8 mouse cellular contexts compared by ENCODE assay signal in genomic region chr12:21286243-21286622, GRCm38 (mm10). TPM values are rescaled to one million over a fixed set of nuclear protein-coding genes. Genes with fewer than 3 reads are reported as not detected.
DNase-seq lines count a peak whose midpoint lies in the region; ATAC-seq and TF ChIP-seq lines count a peak whose summit lies in the region.

Gene Itgb1bp1, minus strand, starts transcription at chr12:21286284.

- peaks cover 13% of the 10 kb centered on the region for H3K36me3 ChIP-seq in heart, embryonic 10.5 days
- peaks cover 4% of the 10 kb centered on the region for H3K36me3 ChIP-seq in kidney, embryonic 14.5 days (ENCODE audit: control insufficient read depth, insufficient read depth, low read length)
- H3K36me3 ChIP-seq in limb, embryonic 14.5 days (ENCODE audit: control insufficient read depth, insufficient read depth, low read length) = peaks cover 18% of the 10 kb centered on the region
- H3K36me3 ChIP-seq in midbrain, embryonic 16.5 days (ENCODE audit: control insufficient read depth, insufficient read depth, low read length) = 0 out of 2 replicates have a peak, but pooled peaks cover 2% of the 10 kb centered on the region

- H3K27me3 ChIP-seq in heart, embryonic 10.5 days (ENCODE audit: insufficient read depth, poor library complexity, severe bottlenecking) = no peaks in the 10 kb centered on the region
- H3K27me3 ChIP-seq in kidney, embryonic 14.5 days (ENCODE audit: control insufficient read depth, insufficient read depth, low read length) = no peaks in the 10 kb centered on the region
- no peaks in the 10 kb centered on the region for H3K27me3 ChIP-seq in limb, embryonic 14.5 days (ENCODE audit: control insufficient read depth, insufficient read depth, low read length)
- H3K27me3 ChIP-seq in midbrain, embryonic 16.5 days (ENCODE audit: control insufficient read depth, insufficient read depth, low read depth, low read length) = no peaks in the 10 kb centered on the region

- no peak for TF ChIP-seq POLR2A in brain, embryonic 14.5 days (IDR thresholded peaks at IDR 0.05; ENCODE audit: borderline replicate concordance, extremely low read depth, insufficient read depth, insufficient read length, poor library complexity, severe bottlenecking)
- no peak for TF ChIP-seq POLR2A in limb, embryonic 14.5 days (IDR thresholded peaks at IDR 0.05; ENCODE audit: borderline replicate concordance, extremely low read depth, insufficient read depth, insufficient read length)

- peak; percentile 98 for DNase-seq in CD4-positive, CD25-positive, alpha-beta regulatory T cell, adult 2 months (ENCODE audit: low read depth, low spot score)
- DNase-seq in brain, embryonic 14.5 days (ENCODE audit: low read depth) = peak; percentile 99
- peak; percentile 98 for DNase-seq in heart, embryonic 10.5 days (ENCODE audit: low spot score)
- peak; percentile 99 for DNase-seq in limb, embryonic 14.5 days (ENCODE audit: low spot score)
- DNase-seq in spleen, postnatal 36 days (ENCODE audit: low spot score in 2 of 2) = peak; percentile 96 to 97

- peak within 1 kb of the TSS; percentile 82 for H3K4me2 ChIP-seq in kidney, embryonic 14.5 days (replicated peaks; ENCODE audit: low read depth, low read length)
- H3K4me2 ChIP-seq in limb, embryonic 14.5 days (replicated peaks; ENCODE audit: low read depth, low read length, severe bottlenecking) = peak within 1 kb of the TSS; percentile 70
- peak within 1 kb of the TSS; percentile 93 for H3K4me2 ChIP-seq in midbrain, embryonic 16.5 days (ENCODE audit: low read length)

- peaks cover 8% of the 10 kb centered on the region; the same call in 1 of the 2 replicates for H3K4me1 ChIP-seq in heart, embryonic 10.5 days
- peaks cover 14% of the 10 kb centered on the region for H3K4me1 ChIP-seq in kidney, embryonic 14.5 days (ENCODE audit: control insufficient read depth, insufficient read depth, low read length)
- H3K4me1 ChIP-seq in limb, embryonic 14.5 days (ENCODE audit: control insufficient read depth, insufficient read depth, low read length) = peaks cover 4% of the 10 kb centered on the region; the same call in 1 of the 2 replicates
- H3K4me1 ChIP-seq in midbrain, embryonic 16.5 days (ENCODE audit: control insufficient read depth, insufficient read depth, low read length) = peaks cover 31% of the 10 kb centered on the region

- no peak for TF ChIP-seq CTCF in brain, embryonic 14.5 days (IDR thresholded peaks at IDR 0.05; ENCODE audit: borderline replicate concordance, extremely low read depth, insufficient read depth, insufficient read length)

- peak within 1 kb of the TSS; percentile 92 for H3K27ac ChIP-seq in heart, embryonic 10.5 days
- peak within 1 kb of the TSS; percentile 89 for H3K27ac ChIP-seq in kidney, embryonic 14.5 days (ENCODE audit: low read depth, low read length)
- H3K27ac ChIP-seq in limb, embryonic 14.5 days (replicated peaks; ENCODE audit: low read depth, low read length) = peak within 1 kb of the TSS; percentile 89
- peak within 1 kb of the TSS; percentile 85 for H3K27ac ChIP-seq in midbrain, embryonic 16.5 days (ENCODE audit: low read length)

- no peaks in the 10 kb centered on the region for H3K9me3 ChIP-seq in heart, embryonic 10.5 days
- H3K9me3 ChIP-seq in kidney, embryonic 14.5 days (ENCODE audit: control insufficient read depth, low read length) = no peaks in the 10 kb centered on the region
- H3K9me3 ChIP-seq in limb, embryonic 14.5 days (ENCODE audit: control insufficient read depth, low read length) = no peaks in the 10 kb centered on the region
- no peaks in the 10 kb centered on the region for H3K9me3 ChIP-seq in midbrain, embryonic 16.5 days (replicated peaks; ENCODE audit: control insufficient read depth, low read length, poor library complexity, severe bottlenecking)

- peak; percentile 98 for ATAC-seq in erythroblast, adult 5-6 weeks (replicated peaks; ENCODE audit: low FRiP score, poor library complexity, severe bottlenecking)
- peak; percentile 96 for ATAC-seq in kidney, embryonic 14.5 days (ENCODE audit: low FRiP score, low TSS enrichment)
- peak; percentile 96 for ATAC-seq in limb, embryonic 14.5 days (ENCODE audit: low FRiP score, low read depth)
- ATAC-seq in midbrain, embryonic 16.5 days = peak; percentile 97

- H3K9ac ChIP-seq in kidney, embryonic 14.5 days (ENCODE audit: low read depth, low read length) = peak within 1 kb of the TSS; percentile 87
- H3K9ac ChIP-seq in limb, embryonic 14.5 days (ENCODE audit: low read depth, low read length, severe bottlenecking) = peak within 1 kb of the TSS; percentile 86
- peak within 1 kb of the TSS; percentile 84 for H3K9ac ChIP-seq in midbrain, embryonic 16.5 days (ENCODE audit: low read depth, low read length)

- H3K4me3 ChIP-seq in heart, embryonic 10.5 days = peak within 1 kb of the TSS; percentile 82
- H3K4me3 ChIP-seq in kidney, embryonic 14.5 days (ENCODE audit: low read length) = peak within 1 kb of the TSS; percentile 86
- H3K4me3 ChIP-seq in limb, embryonic 14.5 days (replicated peaks; ENCODE audit: low read length) = peak within 1 kb of the TSS; percentile 89
- H3K4me3 ChIP-seq in midbrain, embryonic 16.5 days (ENCODE audit: low read depth, low read length) = peak within 1 kb of the TSS; percentile 61

- under 1% methylated on average over 28 of the region's 28 CpGs for WGBS in heart, embryonic 10.5 days
- WGBS in kidney, embryonic 14.5 days = under 1% methylated on average over 28 of the region's 28 CpGs
- WGBS in limb, embryonic 14.5 days = 0% methylated on average over 28 of the region's 28 CpGs
- under 1% methylated on average over 28 of the region's 28 CpGs for WGBS in midbrain, embryonic 16.5 days

RNA-seq across cellular contexts. Expression of gene Itgb1bp1, which starts in this region (rescaled TPM):
- polyA plus RNA-seq in brain, embryonic 14.5 days (2012; rRNA removed) = 19.9 and 21.5 TPM in 2 replicates
- total RNA-seq in erythroblast, adult 5-6 weeks (2015; ENCODE audit: low replicate concordance) = 11.7 and 14.0 TPM in 2 replicates
- total RNA-seq in erythroblast, adult 5-6 weeks (2017; ENCODE audit: low replicate concordance) = 6.8 and 12.7 TPM in 2 replicates
- polyA plus RNA-seq in heart, embryonic 10.5 days (2016; fragmentation: Nextera tagmentation; extraction: Ambion mirVana) = 39.5 and 40.8 TPM in 2 replicates
- polyA plus RNA-seq in kidney, embryonic 14.5 days (2014; fragmentation: Nextera tagmentation; extraction: Ambion mirVana) = 42.9 and 43.5 TPM in 2 replicates
- polyA plus RNA-seq in limb, embryonic 14.5 days (2012; rRNA removed) = 22.3 and 27.4 TPM in 2 replicates
- polyA plus RNA-seq in limb, embryonic 14.5 days (2014; fragmentation: Nextera tagmentation; extraction: Ambion mirVana) = 52.1 and 62.6 TPM in 2 replicates
- 32.4 and 35.0 TPM in 2 replicates for polyA plus RNA-seq in midbrain, embryonic 16.5 days (2015; fragmentation: Nextera tagmentation; extraction: Ambion mirVana)

Comparison
In these comparisons a context has a peak if more than half of its experiments do, and no peak if none do; other contexts are left out.
1. Peak in every context shown above with its lines: DNase-seq, ATAC-seq, H3K4me3 ChIP-seq and H3K27ac ChIP-seq.